Mouse (Mus musculus) T-helper 2 cell (primary cell): ENCODE measurements at regions not wholly inside any gene's neighbourhood (a gene's known extent, or its start where the extent isn't known, plus 50 kb on each side); places are given as distances from the start of the nearest gene placed in this dataset.

Source experiments
- in situ Hi-C: fragments of 300-600 bp; cut with MboI, MseI; formaldehyde crosslinking; loops from one replicate; pipeline ENCODE4 v1.15.1; 2025; ENCODE audit warnings: high pct_unique_total_duplicates

DNA sequence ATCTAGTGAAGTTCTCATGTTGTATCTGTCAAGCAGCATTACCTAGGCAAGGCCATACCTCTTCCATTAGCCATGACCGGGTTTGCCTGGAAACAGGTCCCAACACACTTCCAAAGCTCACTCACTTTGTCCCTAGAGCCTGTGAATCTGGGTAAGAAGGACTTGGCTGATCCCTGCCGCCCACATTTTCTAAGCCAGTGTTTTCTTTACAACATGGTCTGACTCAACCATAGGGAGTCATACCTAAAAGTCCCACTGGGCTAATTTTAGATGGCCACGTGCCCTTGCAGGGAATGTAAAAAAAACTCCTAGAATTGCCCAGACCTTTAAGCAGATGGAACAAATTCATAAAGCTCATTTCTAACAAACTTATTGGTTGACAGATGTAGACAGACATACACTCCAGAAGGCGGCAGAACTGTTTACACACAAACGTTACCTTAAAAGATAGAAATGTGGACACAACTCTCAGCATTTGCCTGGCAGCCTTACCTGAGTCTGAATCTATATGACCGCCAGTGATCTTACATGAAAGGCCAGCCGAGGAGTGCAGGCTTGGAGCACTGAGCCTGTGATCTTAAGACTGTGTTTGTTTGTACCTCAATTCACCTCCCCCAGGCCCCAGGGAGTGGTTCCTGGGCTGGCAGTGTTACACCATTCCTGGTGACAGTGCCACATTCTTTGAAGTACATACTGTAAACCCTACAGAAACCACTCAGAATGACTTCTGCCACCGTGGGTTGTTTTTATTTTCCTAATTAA lies 356.4 kb downstream of the Hs3st3b1 start:
- in situ Hi-C loops: no loop called here

DNA sequence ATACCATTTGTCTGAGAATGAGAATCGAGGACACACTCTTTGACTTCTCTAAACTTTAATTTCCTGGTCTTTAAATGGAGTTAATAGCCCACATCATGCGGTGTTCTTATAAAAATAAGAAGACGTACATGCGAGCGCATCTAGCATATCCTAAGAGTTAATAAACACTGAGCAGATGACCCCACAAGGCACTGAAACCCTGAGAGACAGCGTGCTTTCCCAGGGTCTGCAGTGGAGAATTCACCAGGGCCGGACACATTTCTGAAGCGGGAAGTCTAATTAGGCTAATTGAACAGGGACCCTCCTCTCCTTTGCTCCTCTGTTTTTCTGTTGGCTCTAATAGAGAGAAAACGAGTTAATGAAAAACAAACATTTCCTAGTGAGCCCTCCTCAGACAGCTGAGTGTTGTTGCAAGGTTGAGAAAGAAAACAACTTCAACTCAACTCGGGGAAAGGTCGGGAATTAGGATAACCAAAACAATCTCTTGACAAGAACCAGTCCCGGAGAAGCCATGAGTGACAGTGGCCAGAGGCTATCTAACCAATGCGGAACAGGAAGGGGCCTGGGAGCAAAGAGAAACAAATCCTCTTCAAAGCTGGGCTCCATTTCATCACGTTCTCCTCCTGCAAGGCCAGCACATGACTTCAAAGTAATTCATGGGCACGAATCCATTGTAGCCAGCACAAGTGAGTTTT lies 352.2 kb downstream of the Hs3st3b1 start:
- in situ Hi-C loops: no loop called here

DNA sequence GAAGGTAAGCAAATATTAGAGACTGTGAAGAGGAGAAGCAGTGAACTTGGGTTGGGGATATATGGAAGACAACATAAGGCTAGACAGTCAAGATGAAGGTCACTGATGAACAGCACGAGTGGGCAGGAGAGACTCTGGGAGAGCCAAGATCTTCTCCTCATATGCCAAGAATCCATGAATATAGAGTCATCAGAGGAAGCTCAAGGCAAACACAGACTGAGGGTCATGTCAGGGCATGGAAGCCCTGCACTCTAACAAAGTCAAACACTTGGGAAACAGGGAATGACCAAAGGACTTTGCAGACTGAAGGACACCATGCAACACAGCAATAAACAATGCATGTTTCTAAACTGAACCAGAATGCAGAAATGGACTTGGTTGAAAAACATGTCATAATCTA lies 351.4 kb downstream of the Hs3st3b1 start:
- in situ Hi-C loops: no loop called here

DNA sequence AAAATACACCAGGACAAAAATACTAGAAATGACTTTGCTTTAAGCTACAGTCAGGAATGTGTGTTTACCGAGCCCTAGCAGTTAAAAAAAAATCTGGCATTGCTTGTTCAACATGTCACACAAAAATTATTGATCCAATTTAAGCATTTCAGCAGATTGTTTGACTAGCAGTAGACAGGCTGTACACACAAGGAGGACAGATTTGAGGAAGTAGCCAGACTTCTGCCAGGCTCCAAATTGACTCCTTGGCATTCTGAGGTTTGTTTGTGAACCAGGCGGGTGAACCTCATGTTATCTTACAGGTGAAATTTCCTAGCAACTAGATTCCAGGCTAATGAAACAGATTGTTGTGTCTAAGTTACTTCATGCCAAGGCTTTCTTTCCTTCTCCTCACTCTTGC lies 348.8 kb downstream of the Hs3st3b1 start:
- in situ Hi-C loops: no loop called here

DNA sequence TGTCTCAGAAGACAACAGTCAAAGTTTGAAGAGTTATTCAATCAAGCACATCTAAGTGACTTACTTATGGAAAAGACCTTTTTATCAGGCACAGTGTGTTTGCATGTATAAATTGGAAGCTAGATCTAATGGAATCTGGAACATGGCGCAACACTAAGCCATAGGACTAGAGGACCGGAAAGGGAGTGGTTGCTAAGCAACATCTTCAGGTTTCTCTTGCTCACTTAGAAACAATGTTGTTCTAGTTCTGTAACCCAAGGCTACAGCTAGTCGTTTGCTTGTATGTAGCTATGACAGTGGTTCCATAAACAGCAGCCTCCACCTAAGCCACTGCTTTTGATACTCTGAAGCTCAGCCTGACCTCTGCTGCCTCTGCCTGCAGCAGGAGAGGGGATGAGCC lies 338.8 kb downstream of the Hs3st3b1 start:
- in situ Hi-C loops: no loop called here

GRCm38 (mm10) chr11:63585216-63585869 lies 336.7 kb downstream of the Hs3st3b1 start:
- in situ Hi-C loops: no loop called here

- in situ Hi-C loops: no loop called here
Observed at GRCm38 (mm10) chr11:63620220-63620619, 301.9 kb downstream of the Hs3st3b1 start.

DNA sequence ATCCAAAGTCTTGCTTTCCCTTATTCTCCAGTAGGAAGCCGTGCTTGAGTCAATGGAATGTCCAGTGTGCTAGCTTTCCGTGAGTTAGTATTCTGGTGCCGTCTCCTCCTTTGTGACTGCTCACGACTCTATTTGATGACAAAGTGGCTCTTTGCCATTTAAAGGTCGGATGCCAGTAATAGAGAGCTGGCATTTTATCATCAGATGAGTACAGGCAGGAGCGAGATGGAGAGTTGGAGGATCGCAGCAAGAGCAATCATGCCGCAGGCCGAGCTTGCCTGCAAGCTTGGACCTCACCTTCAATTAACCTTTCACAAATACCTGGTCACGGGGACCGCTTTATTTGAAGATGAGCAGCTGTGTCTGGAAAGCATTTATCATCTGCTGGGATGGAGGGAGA lies 291.8 kb downstream of the Hs3st3b1 start:
- in situ Hi-C loops: no loop called here

DNA sequence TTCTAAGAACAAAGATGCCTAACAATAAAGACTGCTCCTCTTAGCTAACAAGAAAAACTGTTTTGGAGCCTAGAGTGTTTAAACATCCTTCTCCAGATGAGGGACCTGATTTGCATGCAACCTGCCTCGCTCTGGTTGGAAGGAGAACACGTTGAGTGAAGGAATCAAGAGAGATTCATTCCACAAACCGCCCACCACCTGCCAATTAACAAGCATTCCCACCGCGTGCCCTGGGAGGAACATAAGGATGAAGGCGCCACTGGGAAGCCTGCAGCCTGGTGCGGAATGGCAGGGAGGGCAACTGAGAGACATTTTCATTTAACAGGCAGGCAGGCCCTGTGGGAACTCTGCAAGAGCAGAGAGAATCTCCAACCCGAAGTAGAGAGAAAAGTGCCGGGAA lies 265.0 kb downstream of the Hs3st3b1 start:
- in situ Hi-C loops: no loop called here

- in situ Hi-C loops: no loop called here
Observed at GRCm38 (mm10) chr11:63665268-63665934, 256.7 kb downstream of the Hs3st3b1 start.

GRCm38 (mm10) chr11:63670477-63670876 lies 251.6 kb downstream of the Hs3st3b1 start:
- in situ Hi-C loops: no loop called here

DNA sequence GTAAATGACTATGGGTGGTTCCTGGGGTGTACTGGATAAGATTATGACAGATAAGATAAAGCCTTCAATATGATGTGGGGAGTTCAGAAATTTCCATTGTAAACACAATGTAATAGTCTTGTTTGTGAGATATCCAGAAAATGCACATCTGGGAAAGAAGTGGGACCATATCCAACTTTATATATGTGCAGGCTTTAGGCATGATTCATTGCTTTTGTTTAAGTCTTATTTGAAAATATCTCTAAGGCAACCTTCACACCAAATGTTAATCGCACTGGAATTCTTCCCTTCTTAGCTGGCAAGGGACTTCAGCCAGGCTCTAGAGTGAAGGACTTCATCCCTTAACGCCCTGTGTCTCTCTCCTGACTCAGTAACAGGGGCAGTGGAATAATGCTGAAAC lies 250.3 kb downstream of the Hs3st3b1 start:
- in situ Hi-C loops: no loop called here

- in situ Hi-C loops: no loop called here
Observed at GRCm38 (mm10) chr11:63677921-63678320, 244.2 kb downstream of the Hs3st3b1 start.

- in situ Hi-C loops: no loop called here
Observed at GRCm38 (mm10) chr11:63678382-63678905, 243.6 kb downstream of the Hs3st3b1 start.

GRCm38 (mm10) chr11:63679491-63679890 lies 242.6 kb downstream of the Hs3st3b1 start:
- in situ Hi-C loops: no loop called here

DNA sequence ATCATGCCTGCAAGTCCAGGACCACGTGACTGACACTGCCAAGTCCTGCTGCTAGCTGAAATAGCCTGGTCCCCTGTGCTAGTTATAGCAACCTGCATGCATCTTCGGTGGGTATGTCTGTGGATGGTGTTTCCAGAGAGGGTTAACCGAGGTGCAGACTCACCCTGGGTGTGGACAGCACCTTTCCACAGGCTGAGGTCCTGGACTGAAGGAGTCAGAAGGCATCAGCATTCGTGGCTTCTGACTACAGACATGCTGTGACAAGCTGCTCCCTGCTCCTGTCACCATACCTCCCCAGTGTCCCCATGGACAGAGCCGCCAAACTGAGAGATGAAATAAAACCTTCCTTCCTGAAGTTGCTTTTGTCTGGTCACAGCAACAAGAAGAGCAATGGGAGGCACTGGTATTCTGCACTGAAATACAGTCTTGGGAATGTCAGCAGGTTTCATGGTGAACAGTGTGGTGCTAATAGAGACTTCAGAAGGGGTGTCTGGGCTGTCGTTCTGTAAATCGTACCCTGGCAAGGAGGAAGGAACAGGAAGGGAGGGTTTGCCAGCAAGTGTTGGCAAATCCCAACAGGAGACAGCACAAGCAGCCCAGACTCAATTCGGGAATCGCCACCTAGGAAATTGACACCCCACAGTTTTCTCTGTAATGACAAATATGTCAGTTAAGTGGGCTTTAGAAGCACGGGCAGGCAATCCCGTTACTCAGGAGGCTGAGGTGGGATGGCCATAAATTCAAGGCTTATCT lies 237.7 kb downstream of the Hs3st3b1 start:
- in situ Hi-C loops: no loop called here

DNA sequence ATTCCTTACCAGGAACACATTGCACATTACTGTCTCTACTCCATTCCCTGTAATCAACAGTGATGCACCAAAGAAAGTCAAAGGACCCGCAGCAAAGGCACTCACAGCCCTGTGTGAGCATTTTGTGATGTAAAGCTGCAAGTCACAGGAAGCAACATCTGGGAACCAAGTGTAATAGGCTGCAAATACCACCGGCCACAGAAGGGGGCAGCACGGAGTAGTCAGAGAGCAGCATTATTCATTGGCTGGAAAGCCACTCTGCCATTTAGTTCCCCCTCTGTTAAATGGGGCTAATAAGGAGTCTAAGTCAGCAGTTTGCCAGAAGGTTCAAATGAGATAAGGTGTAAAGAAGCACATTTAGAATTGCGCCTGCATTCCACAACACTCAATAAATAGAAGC lies 231.0 kb downstream of the Hs3st3b1 start:
- in situ Hi-C loops: loop anchor here (10.0 kb wide), 1 partner anchor 906 kb away; the partner anchor contains the start of gene Zfp286

DNA sequence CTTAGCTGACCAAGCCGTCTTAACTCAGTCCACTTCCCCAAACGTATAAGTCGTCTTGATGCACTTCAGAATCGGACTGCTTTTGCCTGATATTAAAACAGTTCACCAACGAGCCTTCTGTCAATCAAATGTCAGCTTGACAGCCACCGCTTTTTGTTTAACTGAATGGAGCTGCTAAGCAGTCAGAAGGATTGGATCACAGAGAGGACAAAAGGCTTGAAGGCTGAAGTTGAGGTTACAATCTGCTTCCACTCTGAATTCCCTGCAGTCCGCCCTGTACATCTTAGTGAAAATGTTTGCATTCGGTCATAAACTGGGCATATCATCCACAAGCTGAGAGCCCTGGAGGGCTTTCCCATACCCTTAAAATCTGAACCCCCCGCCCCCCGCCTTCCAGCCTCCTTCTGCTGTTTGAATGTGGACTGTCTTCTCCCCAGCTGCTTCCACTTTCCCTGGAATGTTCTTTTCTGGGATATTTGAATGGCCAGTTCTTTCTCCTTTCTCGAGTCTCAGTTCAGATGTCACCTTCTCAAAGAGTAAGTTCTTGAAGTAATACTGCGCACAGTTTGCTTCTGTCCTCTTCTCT lies 217.0 kb downstream of the Hs3st3b1 start:
- in situ Hi-C loops: no loop called here

DNA sequence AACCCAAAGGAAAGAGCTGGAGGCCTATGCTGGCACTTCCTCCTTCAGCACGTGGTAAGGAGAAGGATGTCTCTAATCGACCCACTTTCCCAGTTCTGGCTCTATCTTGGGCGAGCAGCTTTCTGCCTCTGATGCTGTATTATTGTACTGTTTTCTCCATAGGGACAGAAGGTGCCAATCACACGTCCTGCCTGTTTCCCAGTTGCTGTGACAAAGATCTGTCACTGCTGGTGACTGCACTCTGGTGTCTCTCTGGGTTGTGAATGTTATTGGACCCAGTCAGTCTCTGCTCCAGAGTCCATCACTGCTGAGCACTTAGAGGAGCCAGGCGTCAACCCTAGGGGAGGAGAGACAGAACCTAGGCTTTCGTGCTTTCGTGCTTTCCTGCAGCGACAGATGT lies 216.0 kb downstream of the Hs3st3b1 start:
- in situ Hi-C loops: no loop called here

DNA sequence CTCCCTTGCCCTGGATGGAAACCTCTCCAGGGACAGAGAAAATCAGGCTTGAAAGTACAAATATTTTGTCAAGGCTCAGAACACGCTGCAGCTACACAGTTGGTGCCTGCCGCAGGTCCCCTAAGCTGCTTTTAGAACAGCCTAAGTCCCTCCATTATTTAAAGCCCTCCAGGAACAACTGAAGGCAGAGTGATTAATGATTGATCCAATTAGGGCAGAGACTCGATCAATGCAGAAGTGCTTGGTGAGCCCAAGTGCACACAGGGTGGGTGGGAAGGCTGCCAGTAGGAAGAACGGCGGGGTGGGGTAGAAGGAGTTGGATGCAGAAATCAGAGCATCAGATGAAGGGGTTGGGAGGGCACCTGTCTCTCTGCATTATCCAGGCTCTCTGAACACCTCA lies 215.0 kb downstream of the Hs3st3b1 start:
- in situ Hi-C loops: no loop called here

GRCm38 (mm10) chr11:63708412-63708811 lies 213.7 kb downstream of the Hs3st3b1 start:
- in situ Hi-C loops: no loop called here
